Mouse (Mus musculus) MEL (cell line): ENCODE measurements at regions not wholly inside any gene's neighbourhood (a gene's known extent, or its start where the extent isn't known, plus 50 kb on each side); places are given as distances from the start of the nearest gene placed in this dataset.

Source experiments
- DNase-seq: peaks from one replicate; pipeline ENCODE4 v3.0.0; 2011; ENCODE audit warnings: low read depth, low spot score
- H3K27ac ChIP-seq: 2 replicates; pipeline ENCODE4 v1.5.1; 2012; ENCODE audit warnings: low read depth, mild to moderate bottlenecking, control low read depth, low read length, moderate library complexity; ENCODE audit not compliant: control insufficient read depth
- H3K27me3 ChIP-seq, 2 experiments: fragments of 150-350 bp in 1 of 2; sonication (generic) in 1 of 2; 2 replicates each; pipeline ENCODE4 v1.6.1; 2012; ENCODE audit warnings: low read length in 2 of 2, mild to moderate bottlenecking in 2 of 2, improper control_type of control experiment in 1 of 2, moderate library complexity in 1 of 2; ENCODE audit not compliant: insufficient read depth in 2 of 2, control insufficient read depth in 1 of 2
- H3K36me3 ChIP-seq, 2 experiments: 2 replicates each; pipeline ENCODE4 v1.6.1; 2012 to 2014; ENCODE audit warnings: low read length in 2 of 2, improper control_type of control experiment in 1 of 2, inconsistent platforms in 1 of 2, mild to moderate bottlenecking in 1 of 2; ENCODE audit not compliant: insufficient read depth in 2 of 2, control insufficient read depth in 1 of 2
- H3K4me1 ChIP-seq, 2 experiments: fragments of 150-350 bp in 1 of 2; sonication (generic) in 1 of 2; 2 replicates each; pipeline ENCODE4 v1.6.1; 2012; ENCODE audit warnings: low read length in 2 of 2, improper control_type of control experiment in 1 of 2, mild to moderate bottlenecking in 1 of 2; ENCODE audit not compliant: insufficient read depth in 2 of 2, control insufficient read depth in 1 of 2
- H3K4me3 ChIP-seq, 2 experiments: fragments of 150-350 bp in 1 of 2; sonication (generic) in 1 of 2; 2 replicates each; pipeline ENCODE4 v1.5.1; 2012; ENCODE audit warnings: low read depth in 2 of 2, low read length in 2 of 2, mild to moderate bottlenecking in 2 of 2, moderate library complexity in 2 of 2, control low read depth in 1 of 2, improper control_type of control experiment in 1 of 2; ENCODE audit not compliant: control insufficient read depth in 1 of 2, insufficient read depth in 1 of 2
- H3K79me2 ChIP-seq: 2 replicates; pipeline ENCODE4 v1.6.1; 2012; ENCODE audit warnings: mild to moderate bottlenecking, low read length, moderate library complexity; ENCODE audit not compliant: control insufficient read depth, poor library complexity, insufficient read depth
- H3K9ac ChIP-seq: 2 replicates; pipeline ENCODE4 v1.6.1; 2012; ENCODE audit warnings: low read depth, mild to moderate bottlenecking, control low read depth, low read length, moderate library complexity; ENCODE audit not compliant: control insufficient read depth, poor library complexity, severe bottlenecking
- H3K9me3 ChIP-seq: fragments of 150-350 bp; sonication (generic); replicated peaks from 2 replicates; pipeline ENCODE4 v1.6.1; 2012; ENCODE audit warnings: mild to moderate bottlenecking, low read length, improper control_type of control experiment, moderate library complexity; ENCODE audit not compliant: insufficient read depth
- BHLHE40 ChIP-seq: IDR thresholded peaks from 2 replicates; pipeline ENCODE4 v1.6.1; 2012; ENCODE audit warnings: low read depth, mild to moderate bottlenecking, inconsistent platforms, low read length, improper control_type of control experiment, borderline replicate concordance
- CHD1 ChIP-seq: IDR thresholded peaks from 2 replicates; pipeline ENCODE4 v1.6.1; 2012; ENCODE audit warnings: low read depth, mild to moderate bottlenecking, inconsistent platforms, low read length, improper control_type of control experiment
- CHD2 ChIP-seq: IDR thresholded peaks from 2 replicates; pipeline ENCODE4 v1.6.1; 2011; ENCODE audit warnings: low read length, improper control_type of control experiment
- E2F4 ChIP-seq: IDR thresholded peaks from 2 replicates; pipeline ENCODE4 v1.6.1; 2011; ENCODE audit warnings: low read depth, low read length, improper control_type of control experiment, borderline replicate concordance
- ELF1 ChIP-seq: IDR thresholded peaks from 2 replicates; pipeline ENCODE4 v1.6.1; 2014; ENCODE audit warnings: low read depth, mild to moderate bottlenecking, inconsistent platforms, low read length, improper control_type of control experiment, moderate library complexity
- ETS1 ChIP-seq: IDR thresholded peaks from 2 replicates; pipeline ENCODE4 v1.6.1; 2012; ENCODE audit warnings: low read depth, mild to moderate bottlenecking, inconsistent platforms, low read length, improper control_type of control experiment, moderate library complexity
- GABPA ChIP-seq: IDR thresholded peaks from 2 replicates; pipeline ENCODE4 v1.6.1; 2012; ENCODE audit warnings: low read depth, mild to moderate bottlenecking, inconsistent platforms, low read length, improper control_type of control experiment, moderate library complexity
- GATA1 ChIP-seq: IDR thresholded peaks from 2 replicates; pipeline ENCODE4 v1.6.1; 2011; ENCODE audit warnings: low read depth, low read length, improper control_type of control experiment
- HCFC1 ChIP-seq: IDR thresholded peaks from 2 replicates; pipeline ENCODE4 v1.6.1; 2012; ENCODE audit warnings: low read depth, mild to moderate bottlenecking, inconsistent platforms, low read length, improper control_type of control experiment, moderate library complexity
- JUND ChIP-seq: IDR thresholded peaks from 2 replicates; pipeline ENCODE4 v1.6.1; 2011; ENCODE audit warnings: low read depth, mild to moderate bottlenecking, improper control_type of control experiment, low read length
- KAT2A ChIP-seq: conservative IDR thresholded peaks from 2 replicates; pipeline ENCODE4 v1.6.1; 2012; ENCODE audit warnings: low read depth, low read length, improper control_type of control experiment, inconsistent platforms
- MAFK ChIP-seq: IDR thresholded peaks from 2 replicates; pipeline ENCODE4 v1.6.1; 2011; ENCODE audit warnings: low read depth, mild to moderate bottlenecking, low read length, improper control_type of control experiment, borderline replicate concordance
- MAX ChIP-seq: IDR thresholded peaks from 2 replicates; pipeline ENCODE4 v1.6.1; 2011; ENCODE audit warnings: low read length, improper control_type of control experiment
- MAZ ChIP-seq: IDR thresholded peaks from 2 replicates; pipeline ENCODE4 v1.6.1; 2012; ENCODE audit warnings: low read depth, mild to moderate bottlenecking, inconsistent platforms, low read length, improper control_type of control experiment
- MXI1 ChIP-seq: IDR thresholded peaks from 2 replicates; pipeline ENCODE4 v1.6.1; 2011; ENCODE audit warnings: mild to moderate bottlenecking, low read depth, low read length, improper control_type of control experiment
- MYB ChIP-seq: IDR thresholded peaks from 2 replicates; pipeline ENCODE4 v1.6.1; 2011; ENCODE audit warnings: mild to moderate bottlenecking, low read depth, low read length, improper control_type of control experiment
- MYC ChIP-seq: IDR thresholded peaks from 2 replicates; pipeline ENCODE4 v1.6.1; 2011; ENCODE audit warnings: low read depth, mild to moderate bottlenecking, low read length, improper control_type of control experiment, moderate library complexity
- NELFE ChIP-seq: IDR thresholded peaks from 2 replicates; pipeline ENCODE4 v1.6.1; 2011; ENCODE audit warnings: low read depth, low read length, improper control_type of control experiment
- NRF1 ChIP-seq: IDR thresholded peaks from 2 replicates; pipeline ENCODE4 v1.6.1; 2014; ENCODE audit warnings: low read depth, mild to moderate bottlenecking, inconsistent platforms, low read length, improper control_type of control experiment, moderate library complexity; ENCODE audit not compliant: poor library complexity, insufficient read depth, severe bottlenecking
- POLR2A ChIP-seq, 2 experiments: IDR thresholded peaks; 2 replicates each; pipeline ENCODE4 v1.6.1; 2011 to 2012; ENCODE audit warnings: low read length in 2 of 2, mild to moderate bottlenecking in 2 of 2, control low read depth in 1 of 2, improper control_type of control experiment in 1 of 2, low read depth in 1 of 2, moderate library complexity in 1 of 2; ENCODE audit not compliant: control insufficient read depth in 1 of 2, insufficient read depth in 1 of 2, poor library complexity in 1 of 2
- RAD21 ChIP-seq: IDR thresholded peaks from 2 replicates; pipeline ENCODE4 v1.6.1; 2011; ENCODE audit warnings: mild to moderate bottlenecking, low read depth, low read length, improper control_type of control experiment
- SIN3A ChIP-seq: IDR thresholded peaks from 2 replicates; pipeline ENCODE4 v1.6.1; 2012; ENCODE audit warnings: low read length, improper control_type of control experiment, inconsistent platforms
- TAL1 ChIP-seq: IDR thresholded peaks from 2 replicates; pipeline ENCODE4 v1.6.1; 2012; ENCODE audit warnings: mild to moderate bottlenecking, inconsistent platforms, low read length, moderate library complexity, mixed read lengths
- TCF12 ChIP-seq: IDR thresholded peaks from 2 replicates; pipeline ENCODE4 v1.6.1; 2014; ENCODE audit warnings: low read depth, mild to moderate bottlenecking, inconsistent platforms, low read length, improper control_type of control experiment, moderate library complexity
- UBTF ChIP-seq: IDR thresholded peaks from 2 replicates; pipeline ENCODE4 v1.6.1; 2012; ENCODE audit warnings: low read depth, mild to moderate bottlenecking, inconsistent platforms, low read length, improper control_type of control experiment, moderate library complexity, borderline replicate concordance; ENCODE audit not compliant: insufficient read depth
- USF2 ChIP-seq, 2 experiments: IDR thresholded peaks; 2 replicates each; pipeline ENCODE4 v1.6.1; 2011 to 2012; ENCODE audit warnings: improper control_type of control experiment in 2 of 2, low read length in 2 of 2, borderline replicate concordance in 1 of 2, inconsistent platforms in 1 of 2, low read depth in 1 of 2, mild to moderate bottlenecking in 1 of 2; ENCODE audit not compliant: insufficient read depth in 1 of 2
- ZC3H11A ChIP-seq: IDR thresholded peaks from 2 replicates; pipeline ENCODE4 v1.6.1; 2012; ENCODE audit warnings: low read depth, mild to moderate bottlenecking, inconsistent platforms, low read length, improper control_type of control experiment
- ZKSCAN1 ChIP-seq: IDR thresholded peaks from 2 replicates; pipeline ENCODE4 v1.6.1; 2012; ENCODE audit warnings: low read depth, mild to moderate bottlenecking, inconsistent platforms, low read length, improper control_type of control experiment, moderate library complexity

DNA sequence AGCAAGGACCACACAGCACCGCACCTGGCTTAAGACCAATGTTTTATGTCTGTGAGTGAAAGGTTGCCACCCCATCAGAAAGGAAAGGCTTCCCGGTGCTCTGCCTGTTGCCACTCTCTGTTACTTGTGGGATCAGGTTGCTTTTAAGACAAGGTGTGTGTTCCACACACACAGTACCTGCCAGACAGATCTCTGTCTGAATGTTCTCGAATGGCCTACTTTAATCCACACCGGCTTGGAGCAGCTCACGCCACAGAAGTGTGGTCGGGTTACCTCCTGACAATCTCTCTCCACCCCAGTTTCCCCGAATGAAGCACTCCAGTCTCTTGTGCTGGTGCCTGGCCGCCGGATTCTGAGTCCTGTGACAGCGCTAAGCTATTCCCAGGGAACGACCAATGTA is 214.0 kb downstream of the Sptssa start:
- Histone ChIP-seq H3K9me3 (no peaks in the 10 kb centered on the region), H3K79me2 (no peaks in the 10 kb centered on the region), H3K4me3 (no peak overlapping the region), H3K27me3 (no peaks in the 10 kb centered on the region; a peak in 3 of 4 replicates), H3K4me1 (no peaks in the 10 kb centered on the region), H3K9ac (no peak overlapping the region), H3K36me3 (no peaks in the 10 kb centered on the region), H3K27ac (no peak overlapping the region)
- TF ChIP-seq ELF1 (no peak), BHLHE40 (no peak), TCF12 (no peak), NELFE (no peak), MYC (no peak), ZC3H11A (no peak), USF2 (IDR thresholded peaks at IDR 0.05; ENCODE audit: borderline replicate concordance in 1 of 2, insufficient read depth in 1 of 2, low read depth in 1 of 2, low read length in 2 of 2) (no peak), E2F4 (no peak), MAFK (no peak), GABPA (no peak), CHD2 (no peak), MAZ (no peak), UBTF (no peak), MXI1 (no peak), TAL1 (no peak), SIN3A (no peak), GATA1 (no peak)
- no peak for DNase-seq

DNA sequence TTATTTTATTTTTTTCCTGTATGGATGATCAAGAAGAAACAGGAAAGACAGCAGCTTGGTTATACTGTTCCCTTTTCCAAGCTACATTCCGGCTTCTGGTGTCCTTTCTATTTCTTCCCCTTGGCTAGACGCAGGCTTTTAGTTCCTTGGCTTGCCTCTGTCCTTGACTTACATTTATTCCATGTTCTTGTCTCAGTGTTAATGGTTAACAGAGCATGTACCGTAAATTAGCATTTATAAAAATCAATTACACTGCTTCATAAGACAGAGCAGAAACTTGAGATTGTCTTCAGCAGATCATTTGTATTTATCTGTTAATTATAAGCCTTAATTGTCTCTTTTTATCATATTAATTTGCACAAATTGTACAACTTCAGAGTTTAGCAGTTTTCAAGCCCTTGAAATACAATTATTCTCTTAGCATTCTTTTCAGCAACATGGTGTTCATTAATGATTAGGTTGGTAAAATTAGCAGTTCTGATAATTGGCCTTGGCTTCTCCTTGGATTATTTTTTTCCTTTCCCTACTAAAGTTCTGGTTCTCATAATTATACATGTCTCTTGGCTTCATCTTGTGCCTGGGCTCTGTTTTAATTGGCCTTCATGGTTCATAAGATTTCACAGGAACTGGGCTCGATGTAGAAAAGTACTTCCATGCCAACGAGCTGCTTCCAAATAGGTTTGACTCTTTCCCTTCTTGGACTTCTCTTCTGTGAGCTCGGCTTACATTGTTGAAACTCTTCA is 215.4 kb downstream of the Sptssa start:
- no peak for DNase-seq
- H3K36me3 ChIP-seq, result no peaks in the 10 kb centered on the region
- no peak overlapping the region for H3K4me3 ChIP-seq
- no peak overlapping the region for H3K27ac ChIP-seq
- H3K9ac ChIP-seq, result no peak overlapping the region
- H3K9me3 ChIP-seq, result no peaks in the 10 kb centered on the region
- no peaks in the 10 kb centered on the region for H3K79me2 ChIP-seq
- no peaks in the 10 kb centered on the region for H3K4me1 ChIP-seq
- no peaks in the 10 kb centered on the region; a peak in 3 of 4 replicates for H3K27me3 ChIP-seq
- TF ChIP-seq RAD21 (no peak), TCF12 (no peak), GATA1 (no peak), HCFC1 (no peak), MAX (no peak), ETS1 (no peak), SIN3A (no peak), JUND (no peak), CHD1 (no peak), MAZ (no peak), NRF1 (no peak), KAT2A (no peak), NELFE (no peak), POLR2A (IDR thresholded peaks at IDR 0.05; ENCODE audit: control insufficient read depth in 1 of 2, insufficient read depth in 1 of 2, low read depth in 1 of 2, low read length in 2 of 2, poor library complexity in 1 of 2) (no peak), ZC3H11A (no peak), ZKSCAN1 (no peak), MXI1 (no peak), TAL1 (no peak), MYB (no peak)
